Mouse (Mus musculus) E14TG2a.4 (cell line): Measurements from ENCODE around the gene Bmp8b.

Experiments used
- CTCF ChIP-seq: conservative IDR thresholded peaks from 2 replicates; pipeline ENCODE4 v1.5.1; 2014; ENCODE audit warnings: low read length
- NANOG ChIP-seq: IDR thresholded peaks from 2 replicates; pipeline ENCODE4 v1.6.1; 2014; ENCODE audit warnings: borderline replicate concordance, low read length, mixed read lengths
- POU5F1 ChIP-seq: IDR thresholded peaks from 2 replicates; pipeline ENCODE4 v1.6.1; 2014; ENCODE audit warnings: low read length, borderline replicate concordance

GRCm38 (mm10) chr4:123086381-123086780 is 18.6 kb upstream of the Bmp8b start:
- TF ChIP-seq CTCF: peak; percentile 40
- no peak for TF ChIP-seq POU5F1
- no peak for TF ChIP-seq NANOG
